25 mouse cellular contexts compared by ENCODE assay signal in genomic region chr6:108092646-108093045, GRCm38 (mm10). TPM values are rescaled to one million over a fixed set of nuclear protein-coding genes. Genes with fewer than 3 reads are reported as not detected.
A peak's percentile ranks its signal among the peaks of the same experiment; 100 is the strongest.
DNase-seq lines count a peak whose midpoint lies in the region; ATAC-seq and TF ChIP-seq lines count a peak whose summit lies in the region.
"Had no signal": no experiment of that assay in that cellular context is flagged by ENCODE, and none has a peak within 500 bp of the region (broad histone marks: within the 10 kb centered on the region; RNA-seq: fewer than 3 reads in every experiment).

No protein-coding gene starts in this region.

- H3K4me2 ChIP-seq in kidney, embryonic 14.5 days (replicated peaks; ENCODE audit: low read depth, low read length), result no peak overlapping the region
- no peak overlapping the region for H3K4me2 ChIP-seq in kidney, embryonic 15.5 days
- H3K4me2 ChIP-seq in liver, embryonic 12.5 days, result no peak overlapping the region
- H3K4me2 ChIP-seq: embryonic facial prominence, embryonic 12.5 days; forebrain, embryonic 13.5 days had no signal

- H3K36me3 ChIP-seq in kidney, embryonic 14.5 days (ENCODE audit: control insufficient read depth, insufficient read depth, low read length), result no peaks in the 10 kb centered on the region
- no peaks in the 10 kb centered on the region for H3K36me3 ChIP-seq in kidney, embryonic 15.5 days
- no peaks in the 10 kb centered on the region for H3K36me3 ChIP-seq in liver, adult 2 months (ENCODE audit: control insufficient read depth, insufficient read depth, low read length)
- no peaks in the 10 kb centered on the region for H3K36me3 ChIP-seq in liver, embryonic 12.5 days
- H3K36me3 ChIP-seq: embryonic facial prominence, embryonic 10.5 days; embryonic facial prominence, embryonic 12.5 days; G1E had no signal

- H3K9ac ChIP-seq in kidney, embryonic 14.5 days (ENCODE audit: low read depth, low read length), result no peak overlapping the region
- no peak overlapping the region for H3K9ac ChIP-seq in kidney, embryonic 15.5 days
- no peak overlapping the region for H3K9ac ChIP-seq in liver, adult 2 months (ENCODE audit: low read depth, low read length)
- no peak overlapping the region for H3K9ac ChIP-seq in liver, embryonic 12.5 days
- H3K9ac ChIP-seq: embryonic facial prominence, embryonic 12.5 days; forebrain, embryonic 13.5 days had no signal

- H3K4me1 ChIP-seq in kidney, embryonic 14.5 days (ENCODE audit: control insufficient read depth, insufficient read depth, low read length), result no peaks in the 10 kb centered on the region
- no peaks in the 10 kb centered on the region for H3K4me1 ChIP-seq in kidney, embryonic 15.5 days
- peaks cover 8% of the 10 kb centered on the region for H3K4me1 ChIP-seq in liver, adult 2 months (ENCODE audit: control insufficient read depth, insufficient read depth, low read length)
- H3K4me1 ChIP-seq in liver, embryonic 12.5 days, result no peaks in the 10 kb centered on the region
- H3K4me1 ChIP-seq: embryonic facial prominence, embryonic 10.5 days; embryonic facial prominence, embryonic 12.5 days; forebrain, embryonic 13.5 days had no signal

- no peaks in the 10 kb centered on the region for H3K79me2 ChIP-seq in liver, adult 2 months (ENCODE audit: control insufficient read depth, insufficient read depth, low read length)

- peak; percentile 48 for DNase-seq in kidney, adult 11 months
- DNase-seq in kidney, adult 8-10 months, result peak; percentile 43 to 67
- no peak for DNase-seq in kidney, adult 18-20 months
- DNase-seq in kidney, postnatal 14 days, result peak; percentile 38
- peak; percentile 91 for DNase-seq in liver, adult 2 months (ENCODE audit: extremely low read depth, low read depth, low spot score)
- DNase-seq: adrenal gland, adult 8-10 months; adrenal gland, postnatal 14 days; adrenal gland, postnatal 36 days; B cell, adult 2 months; cerebellum, adult 11-12 months; cerebellum, adult 2 months; cerebellum, adult 9-10 months; cerebellum, postnatal 10 days; cerebellum, postnatal 25 days had no signal

- 82% methylated on average over 3 of the region's 3 CpGs for WGBS in kidney, embryonic 14.5 days
- WGBS in kidney, embryonic 15.5 days, result 83% methylated on average over 3 of the region's 3 CpGs
- WGBS in liver, adult 2 months, result 46% methylated on average over 3 of the region's 3 CpGs
- WGBS in liver, embryonic 12.5 days (ENCODE audit: insufficient replicate concordance), result 60% methylated on average over 3 of the region's 3 CpGs

- H3K9me3 ChIP-seq in kidney, embryonic 14.5 days (ENCODE audit: control insufficient read depth, low read length), result no peaks in the 10 kb centered on the region
- no peaks in the 10 kb centered on the region for H3K9me3 ChIP-seq in kidney, embryonic 15.5 days (replicated peaks)
- H3K9me3 ChIP-seq in liver, embryonic 12.5 days (replicated peaks), result no peaks in the 10 kb centered on the region
- H3K9me3 ChIP-seq: embryonic facial prominence, embryonic 10.5 days; embryonic facial prominence, embryonic 12.5 days; forebrain, embryonic 13.5 days; G1E had no signal

- H3K27ac ChIP-seq in kidney, embryonic 14.5 days (ENCODE audit: low read depth, low read length), result no peak overlapping the region
- H3K27ac ChIP-seq in kidney, embryonic 15.5 days, result no peak overlapping the region
- peak overlapping the region; percentile 73 for H3K27ac ChIP-seq in liver, adult 2 months (replicated peaks; ENCODE audit: insufficient read depth, low read depth, low read length)
- no peak overlapping the region for H3K27ac ChIP-seq in liver, embryonic 12.5 days
- H3K27ac ChIP-seq: embryonic facial prominence, embryonic 10.5 days; embryonic facial prominence, embryonic 12.5 days; forebrain, embryonic 13.5 days had no signal

- no peak for TF ChIP-seq CTCF in liver, adult 2 months (IDR thresholded peaks at IDR 0.05; ENCODE audit: low read depth, low read length)

- no peaks in the 10 kb centered on the region for H3K27me3 ChIP-seq in kidney, embryonic 14.5 days (ENCODE audit: control insufficient read depth, insufficient read depth, low read length)
- no peaks in the 10 kb centered on the region for H3K27me3 ChIP-seq in kidney, embryonic 15.5 days
- H3K27me3 ChIP-seq in liver, adult 2 months (ENCODE audit: control insufficient read depth, insufficient read depth, low read length), result no peaks in the 10 kb centered on the region
- no peaks in the 10 kb centered on the region for H3K27me3 ChIP-seq in liver, embryonic 12.5 days (replicated peaks)
- H3K27me3 ChIP-seq: CH12.LX; embryonic facial prominence, embryonic 12.5 days; forebrain, embryonic 13.5 days; Patski had no signal

- no peak overlapping the region for H3K4me3 ChIP-seq in kidney, embryonic 14.5 days (ENCODE audit: low read length)
- H3K4me3 ChIP-seq in kidney, embryonic 15.5 days (replicated peaks), result no peak overlapping the region
- no peak overlapping the region for H3K4me3 ChIP-seq in liver, adult 2 months (ENCODE audit: insufficient read depth, low read depth, low read length)
- no peak overlapping the region for H3K4me3 ChIP-seq in liver, embryonic 12.5 days
- H3K4me3 ChIP-seq: embryonic facial prominence, embryonic 10.5 days; embryonic facial prominence, embryonic 12.5 days; forebrain, embryonic 13.5 days had no signal

- ATAC-seq in kidney, embryonic 14.5 days (ENCODE audit: low FRiP score, low TSS enrichment), result no peak
- ATAC-seq in kidney, embryonic 15.5 days (replicated peaks; ENCODE audit: low FRiP score), result no peak
- no peak for ATAC-seq in liver, embryonic 12.5 days
- ATAC-seq: activated CD4-positive, CD25-positive, alpha-beta regulatory T cell, adult 4 months; CD4-positive, CD25-positive, alpha-beta regulatory T cell, adult 4 months; forebrain, embryonic 13.5 days; Patski had no signal

- no peak for TF ChIP-seq POLR2A in liver, adult 2 months (IDR thresholded peaks at IDR 0.05; ENCODE audit: extremely low read depth, insufficient read depth, low read length)

RNA-seq across cellular contexts. Expression of gene Setmar, which starts 27.8 kb away (rescaled TPM):
- 10.1 and 10.7 TPM in 2 replicates for polyA plus RNA-seq in kidney, embryonic 14.5 days (2014; fragmentation: Nextera tagmentation; extraction: Ambion mirVana)
- polyA plus RNA-seq in kidney, embryonic 15.5 days (2015; fragmentation: Nextera tagmentation; extraction: Ambion mirVana), result 7.3 and 9.2 TPM in 2 replicates
- total RNA-seq in liver, adult 2 months (2014; rRNA removed), result 3.6 and 4.1 TPM in 2 replicates
- 1.3 and 1.5 TPM in 2 replicates for polyA plus RNA-seq in liver, adult 2 months (2012; rRNA removed)
- 2.6 TPM in 2 replicates for polyA plus RNA-seq in liver, embryonic 12.5 days (2016; fragmentation: Nextera tagmentation; extraction: Ambion mirVana)
